Mouse (Mus musculus) neural tube, embryonic 13.5 days (tissue): ENCODE measurements around the gene Cul3. TPM values are rescaled to one million over a fixed set of nuclear protein-coding genes. Genes with fewer than 3 reads are reported as not detected.
A peak's percentile ranks its signal among the peaks of the same experiment; 100 is the strongest.

Source experiments
- ATAC-seq: fragments of 200-750 bp; cut with Nextera tagmentation; 2 replicates; pipeline ENCODE4 v1.8.0; 2017; ENCODE audit warnings: low read depth, mild to moderate bottlenecking, moderate TSS enrichment, moderate library complexity
- H3K27ac ChIP-seq: fragments of 300-500 bp; sonication (generic); replicated peaks from 2 replicates; pipeline ENCODE4 v1.5.1; 2015; ENCODE audit warnings: moderate library complexity, mild to moderate bottlenecking, inconsistent platforms
- H3K27me3 ChIP-seq: fragments of 300-500 bp; sonication (generic); 2 replicates; pipeline ENCODE4 v1.6.1; 2015; ENCODE audit warnings: mild to moderate bottlenecking, inconsistent platforms
- H3K36me3 ChIP-seq: fragments of 300-500 bp; sonication (generic); 2 replicates; pipeline ENCODE4 v1.6.1; 2015; ENCODE audit warnings: mild to moderate bottlenecking, inconsistent platforms
- H3K4me1 ChIP-seq: fragments of 300-500 bp; sonication (generic); replicated peaks from 2 replicates; pipeline ENCODE4 v1.6.1; 2015; ENCODE audit warnings: inconsistent platforms
- H3K4me2 ChIP-seq: fragments of 300-500 bp; sonication (generic); 2 replicates; pipeline ENCODE4 v1.6.1; 2015; ENCODE audit warnings: inconsistent platforms, mild to moderate bottlenecking, moderate library complexity
- H3K4me3 ChIP-seq: fragments of 300-500 bp; sonication (generic); 2 replicates; pipeline ENCODE4 v1.5.1; 2015; ENCODE audit warnings: mild to moderate bottlenecking, inconsistent platforms
- H3K9ac ChIP-seq: fragments of 300-500 bp; sonication (generic); 2 replicates; pipeline ENCODE4 v1.6.1; 2015; ENCODE audit warnings: moderate library complexity, mild to moderate bottlenecking, inconsistent platforms
- H3K9me3 ChIP-seq: fragments of 300-500 bp; sonication (generic); 2 replicates; pipeline ENCODE4 v1.6.1; 2016; ENCODE audit warnings: inconsistent platforms
- WGBS: fragments of 180-500 bp; shearing (Covaris S2); methylation state at CpG from one replicate; pipeline ENCODE4 v1.1.7; 2015; 5-methylcytosine and 5-hydroxymethylcytosine counted together
- polyA plus RNA-seq: library from polyadenylated mRNA; unstranded; fragments of >200 nt; fragmentation: Nextera tagmentation; extraction: Ambion mirVana; gene quantifications from 2 replicates; pipeline ENCODE4 v1.2.1, GENCODE M21; 2015

Cul3 gene
- polyA plus RNA-seq, 1 experiment from 2014 or later: 29.3 TPM

GRCm38 (mm10) chr1:80360038-80360608, 19.8 kb upstream of the Cul3 start:
- Histone ChIP-seq H3K27me3 (no peaks in the 10 kb centered on the region), H3K4me2 (no peak overlapping the region), H3K36me3 (no peaks in the 10 kb centered on the region), H3K4me3 (no peak overlapping the region), H3K9ac (no peak overlapping the region), H3K9me3 (no peaks in the 10 kb centered on the region), H3K27ac (no peak overlapping the region), H3K4me1 (no peaks in the 10 kb centered on the region)
- no peak for ATAC-seq
- WGBS: 69% methylated on average over 4 of the region's 4 CpGs

GRCm38 (mm10) chr1:80340061-80340435, 232 bp downstream of the Cul3 start:
- peak; percentile 1; the same call in 1 of the 2 replicates for ATAC-seq
- Histone ChIP-seq H3K4me1 (peaks cover 34% of the 10 kb centered on the region), H3K4me2 (peak overlapping the region; percentile 74), H3K9ac (peak overlapping the region; percentile 99), H3K4me3 (peak overlapping the region; percentile 95), H3K27me3 (no peaks in the 10 kb centered on the region), H3K9me3 (no peaks in the 10 kb centered on the region), H3K36me3 (no peaks in the 10 kb centered on the region), H3K27ac (peak overlapping the region; percentile 98)
- under 1% methylated on average over 35 of the region's 59 CpGs for WGBS

DNA sequence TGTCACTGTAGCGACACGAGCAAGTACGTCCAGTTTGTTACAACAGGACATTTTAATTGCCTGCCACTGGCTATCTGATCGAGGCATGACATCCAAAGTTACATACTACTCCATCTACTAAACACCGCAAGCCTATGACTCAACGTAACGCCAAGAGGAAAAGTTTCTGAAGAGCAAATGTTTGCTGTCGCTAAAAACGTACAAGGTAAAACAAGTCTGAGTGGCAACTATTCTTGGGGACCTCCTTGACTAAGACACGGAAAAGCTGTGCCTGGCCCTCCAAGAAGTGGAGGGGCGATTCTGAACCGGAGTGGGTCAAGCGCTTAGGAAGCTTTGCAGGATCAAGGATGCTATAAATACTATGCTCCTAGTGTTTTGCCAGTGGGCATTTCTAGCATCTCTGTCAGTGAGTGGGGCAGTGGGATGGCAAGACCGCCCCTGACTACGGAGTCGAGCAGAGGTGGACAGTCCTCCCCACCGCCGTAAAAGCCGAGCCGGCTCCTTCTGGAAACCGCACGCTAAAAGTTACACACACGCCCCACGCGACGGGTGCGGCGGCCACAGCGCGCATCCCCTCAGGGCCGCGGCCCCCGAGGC, 757 bp downstream of the Cul3 start:
- Histone ChIP-seq H3K9ac (peak overlapping the region; percentile 99), H3K9me3 (no peaks in the 10 kb centered on the region), H3K4me3 (peak overlapping the region; percentile 95), H3K36me3 (no peaks in the 10 kb centered on the region), H3K27ac (peak overlapping the region; percentile 98), H3K4me1 (peaks cover 34% of the 10 kb centered on the region), H3K27me3 (no peaks in the 10 kb centered on the region), H3K4me2 (peak overlapping the region; percentile 74)
- ATAC-seq: peak; percentile 2; the same call in 1 of the 2 replicates
- under 1% methylated on average over 33 of the region's 33 CpGs for WGBS

DNA sequence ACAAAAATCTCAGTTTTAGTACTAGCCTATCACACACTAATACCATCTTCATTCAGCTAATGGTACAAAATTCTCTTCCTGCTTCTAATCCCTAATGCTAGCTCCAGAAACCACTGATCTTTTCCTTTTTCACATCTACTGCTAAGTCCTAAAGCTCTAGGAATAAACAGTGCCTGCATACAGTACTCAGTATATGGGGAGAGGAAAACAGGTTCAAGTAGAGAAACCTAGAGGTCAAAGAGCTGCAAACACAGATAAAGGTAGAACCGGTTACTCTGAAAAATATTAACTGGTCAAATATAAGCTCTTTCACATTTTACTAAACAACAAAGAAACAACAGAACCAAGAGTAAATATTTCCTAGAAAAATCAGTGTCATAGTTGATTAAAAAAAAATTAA, 1.9 kb downstream of the Cul3 start:
- ATAC-seq: no peak
- Histone ChIP-seq H3K9ac (peak overlapping the region; percentile 62; the same call in 1 of the 2 replicates), H3K4me3 (peak overlapping the region; percentile 95), H3K27ac (no peak overlapping the region), H3K4me1 (peaks cover 42% of the 10 kb centered on the region), H3K27me3 (no peaks in the 10 kb centered on the region), H3K4me2 (peak overlapping the region; percentile 74), H3K36me3 (no peaks in the 10 kb centered on the region), H3K9me3 (no peaks in the 10 kb centered on the region)
- WGBS: 52% methylated on average over 1 of the region's 1 CpGs

DNA sequence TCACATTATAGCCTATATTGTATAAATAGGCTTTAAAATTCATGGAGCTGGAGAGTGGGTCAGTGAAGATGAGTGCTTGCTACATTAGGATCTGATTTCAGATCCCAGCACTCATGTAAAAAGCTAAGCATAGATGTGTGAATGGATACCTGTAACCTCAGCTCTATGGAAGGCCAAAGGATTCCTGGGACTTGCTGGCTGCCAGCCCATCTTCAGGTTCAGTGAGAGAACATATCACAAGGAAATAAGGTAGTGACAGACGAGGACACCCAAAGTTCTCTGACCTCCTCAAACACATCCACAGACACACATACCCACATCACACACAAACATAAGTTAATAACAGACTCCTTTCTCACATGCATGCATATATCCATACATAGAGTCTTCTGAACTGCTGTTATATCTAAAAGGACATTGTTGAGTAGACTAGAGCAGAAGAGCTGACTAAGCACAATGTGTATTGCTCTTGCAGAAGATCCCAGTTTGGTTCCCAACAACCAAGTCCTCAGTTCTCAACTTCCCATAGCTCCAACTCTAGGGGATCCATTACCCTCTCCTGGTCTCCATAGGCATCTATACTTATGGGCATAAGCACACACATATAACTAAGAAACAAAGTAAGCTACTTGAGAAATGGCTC, 4.4 kb downstream of the Cul3 start:
- H3K9ac ChIP-seq: no peak overlapping the region
- no peak for ATAC-seq
- no peaks in the 10 kb centered on the region for H3K27me3 ChIP-seq
- WGBS: 93% methylated on average over 1 of the region's 1 CpGs
- peaks cover 40% of the 10 kb centered on the region for H3K4me1 ChIP-seq
- no peaks in the 10 kb centered on the region for H3K9me3 ChIP-seq
- no peak overlapping the region for H3K4me2 ChIP-seq
- H3K36me3 ChIP-seq: no peaks in the 10 kb centered on the region
- no peak overlapping the region for H3K27ac ChIP-seq
- no peak overlapping the region for H3K4me3 ChIP-seq

GRCm38 (mm10) chr1:80335118-80335517, 5.2 kb downstream of the Cul3 start:
- Histone ChIP-seq H3K4me2 (no peak overlapping the region), H3K27me3 (no peaks in the 10 kb centered on the region), H3K9me3 (no peaks in the 10 kb centered on the region), H3K4me1 (peaks cover 44% of the 10 kb centered on the region), H3K27ac (no peak overlapping the region), H3K9ac (no peak overlapping the region), H3K4me3 (no peak overlapping the region), H3K36me3 (no peaks in the 10 kb centered on the region)
- WGBS: 95% methylated on average over 1 of the region's 1 CpGs
- no peak for ATAC-seq

- Histone ChIP-seq H3K4me1 (peaks cover 19% of the 10 kb centered on the region), H3K27ac (no peak overlapping the region), H3K36me3 (no peaks in the 10 kb centered on the region), H3K4me3 (no peak overlapping the region), H3K9me3 (no peaks in the 10 kb centered on the region), H3K9ac (no peak overlapping the region), H3K4me2 (no peak overlapping the region), H3K27me3 (no peaks in the 10 kb centered on the region)
- WGBS: 80% methylated on average over 2 of the region's 2 CpGs
- no peak for ATAC-seq
Measured at GRCm38 (mm10) chr1:80330970-80331369, 9.3 kb downstream of the Cul3 start.

DNA sequence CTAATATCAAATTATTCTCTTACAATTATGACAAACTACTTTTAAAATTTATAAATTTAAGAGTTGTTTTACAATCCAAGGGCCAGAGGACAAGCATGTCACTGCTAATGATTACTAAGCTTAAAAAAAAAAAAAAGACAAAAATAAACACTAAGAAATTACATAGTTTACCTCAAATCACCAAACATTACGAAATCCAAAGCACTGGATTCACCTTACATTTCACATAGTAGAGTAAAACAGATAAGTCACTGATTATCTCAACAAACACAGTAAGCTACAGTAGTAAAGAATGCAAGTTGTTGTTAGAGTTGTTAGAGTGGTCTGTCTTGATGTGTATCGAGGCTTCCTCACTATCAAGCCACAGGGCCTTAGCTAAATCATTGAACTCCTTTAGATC, 14.5 kb downstream of the Cul3 start:
- no peak for ATAC-seq
- Histone ChIP-seq H3K36me3 (0 out of 2 replicates have a peak, but pooled peaks cover 4% of the 10 kb centered on the region), H3K9me3 (no peaks in the 10 kb centered on the region), H3K9ac (no peak overlapping the region), H3K4me3 (no peak overlapping the region), H3K4me1 (peaks cover 7% of the 10 kb centered on the region; the same call in 1 of the 2 replicates), H3K27ac (no peak overlapping the region), H3K27me3 (no peaks in the 10 kb centered on the region), H3K4me2 (no peak overlapping the region)
- WGBS: 90% methylated on average over 2 of the region's 2 CpGs

- no peak overlapping the region for H3K4me3 ChIP-seq
- peaks cover 4% of the 10 kb centered on the region; the same call in 1 of the 2 replicates for H3K4me1 ChIP-seq
- ATAC-seq: no peak
- H3K27me3 ChIP-seq: no peaks in the 10 kb centered on the region
- H3K9ac ChIP-seq: no peak overlapping the region
- H3K36me3 ChIP-seq: 0 out of 2 replicates have a peak, but pooled peaks cover 4% of the 10 kb centered on the region
- no peaks in the 10 kb centered on the region for H3K9me3 ChIP-seq
- H3K27ac ChIP-seq: no peak overlapping the region
- H3K4me2 ChIP-seq: no peak overlapping the region
Measured at GRCm38 (mm10) chr1:80324370-80324769, 15.9 kb downstream of the Cul3 start.

- H3K4me3 ChIP-seq: no peak overlapping the region
- H3K9ac ChIP-seq: no peak overlapping the region
- H3K4me1 ChIP-seq: no peaks in the 10 kb centered on the region
- no peaks in the 10 kb centered on the region for H3K36me3 ChIP-seq
- no peak for ATAC-seq
- WGBS: 93% methylated on average over 3 of the region's 3 CpGs
- no peaks in the 10 kb centered on the region for H3K27me3 ChIP-seq
- no peak overlapping the region for H3K4me2 ChIP-seq
- H3K9me3 ChIP-seq: no peaks in the 10 kb centered on the region
- no peak overlapping the region for H3K27ac ChIP-seq
Measured at GRCm38 (mm10) chr1:80315533-80316045, 24.7 kb downstream of the Cul3 start.

DNA sequence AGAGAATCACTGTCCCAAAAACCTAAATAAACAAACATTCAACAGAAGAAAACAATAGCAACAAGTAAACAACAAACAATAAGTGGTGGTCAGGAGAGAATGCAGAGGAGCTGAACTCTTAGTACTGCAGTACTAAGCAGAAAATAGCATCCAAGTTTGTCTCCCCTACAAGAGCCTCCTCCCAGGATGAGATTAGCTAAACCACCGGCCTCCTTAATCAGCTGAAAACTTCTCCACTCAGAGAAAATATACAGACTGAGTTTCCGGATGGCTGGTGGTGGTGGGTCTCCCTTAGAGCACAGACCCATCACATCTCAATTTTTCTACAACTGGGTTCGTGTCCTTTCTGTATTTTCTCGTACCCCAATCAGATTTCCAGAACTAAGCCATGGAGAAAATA, 47.0 kb downstream of the Cul3 start:
- Histone ChIP-seq H3K9ac (no peak overlapping the region), H3K4me3 (no peak overlapping the region), H3K9me3 (no peaks in the 10 kb centered on the region), H3K4me2 (no peak overlapping the region), H3K27me3 (no peaks in the 10 kb centered on the region), H3K4me1 (peaks cover 3% of the 10 kb centered on the region; the same call in 1 of the 2 replicates), H3K27ac (no peak overlapping the region), H3K36me3 (no peaks in the 10 kb centered on the region)
- 86% methylated on average over 4 of the region's 4 CpGs for WGBS
- no peak for ATAC-seq

- ATAC-seq: no peak
- WGBS: 89% methylated on average over 1 of the region's 1 CpGs
- Histone ChIP-seq H3K27me3 (no peaks in the 10 kb centered on the region), H3K4me1 (no peaks in the 10 kb centered on the region), H3K9ac (no peak overlapping the region), H3K4me3 (no peak overlapping the region), H3K36me3 (peaks cover 44% of the 10 kb centered on the region), H3K27ac (no peak overlapping the region), H3K4me2 (no peak overlapping the region), H3K9me3 (no peaks in the 10 kb centered on the region)
Measured at GRCm38 (mm10) chr1:80278731-80279130, 61.5 kb downstream of the Cul3 start.
